Mouse (Mus musculus): ENCODE data around the gene Asic2. TPM values are rescaled to one million over a fixed set of nuclear protein-coding genes. Genes with fewer than 3 reads are reported as not detected.
A peak's percentile ranks its signal among the peaks of the same experiment; 100 is the strongest.
"Not testable (repeated sequence)": the region's sequence is repeated elsewhere in the genome, so short reads cannot be mapped to it uniquely, and the experiment has no call there.

Asic2 gene
- total RNA-seq, 2 experiments from 2014 or later, result not detected

- no peak for DNase-seq
Observed at GRCm38 (mm10) chr11:81454111-81454510, 514.1 kb downstream of the Asic2 start.

GRCm38 (mm10) chr11:81449271-81449705 lies 519.0 kb downstream of the Asic2 start:
- DNase-seq, result peak; percentile 8 to 17

- no peak for DNase-seq
Observed at GRCm38 (mm10) chr11:81446347-81446746, 521.9 kb downstream of the Asic2 start.

- DNase-seq, result no peak
Observed at GRCm38 (mm10) chr11:81426857-81427256, 541.4 kb downstream of the Asic2 start.

- peak in 1 of 2 experiments; percentile 22 for DNase-seq
Observed at GRCm38 (mm10) chr11:81419112-81419511, 549.1 kb downstream of the Asic2 start.

- no peak for DNase-seq
Observed at GRCm38 (mm10) chr11:81418027-81418426, 550.2 kb downstream of the Asic2 start.

GRCm38 (mm10) chr11:81416319-81416718 lies 551.9 kb downstream of the Asic2 start:
- DNase-seq, result no peak

- DNase-seq, result no peak
Observed at GRCm38 (mm10) chr11:81414596-81414995, 553.7 kb downstream of the Asic2 start.

GRCm38 (mm10) chr11:81411251-81411650 lies 557.0 kb downstream of the Asic2 start:
- DNase-seq, result no peak

GRCm38 (mm10) chr11:81405951-81406350 lies 562.3 kb downstream of the Asic2 start:
- DNase-seq, result no peak

GRCm38 (mm10) chr11:81402263-81402662 lies 566.0 kb downstream of the Asic2 start:
- DNase-seq, result peak in 1 of 2 experiments; percentile 2

GRCm38 (mm10) chr11:81392855-81393254 lies 575.4 kb downstream of the Asic2 start:
- DNase-seq, result no peak

- no peak for DNase-seq
Observed at GRCm38 (mm10) chr11:81386185-81386584, 582.1 kb downstream of the Asic2 start.

GRCm38 (mm10) chr11:81385547-81385946 lies 582.7 kb downstream of the Asic2 start:
- DNase-seq, result no peak

- DNase-seq, result peak; percentile 29 to 75
Observed at GRCm38 (mm10) chr11:81374841-81375240, 593.4 kb downstream of the Asic2 start.

GRCm38 (mm10) chr11:81374003-81374710 lies 594.1 kb downstream of the Asic2 start:
- DNase-seq, result no peak

GRCm38 (mm10) chr11:81371545-81371944 lies 596.7 kb downstream of the Asic2 start:
- DNase-seq, result peak; percentile 8 to 12

GRCm38 (mm10) chr11:81370426-81370810 lies 597.8 kb downstream of the Asic2 start:
- DNase-seq, result no peak

GRCm38 (mm10) chr11:81369497-81370425 lies 598.5 kb downstream of the Asic2 start:
- peak; percentile 6 to 31 for DNase-seq

GRCm38 (mm10) chr11:81364442-81364841 lies 603.8 kb downstream of the Asic2 start:
- DNase-seq, result no peak

- no peak for DNase-seq
Observed at GRCm38 (mm10) chr11:81362461-81362860, 605.8 kb downstream of the Asic2 start.

GRCm38 (mm10) chr11:81361040-81361439 lies 607.2 kb downstream of the Asic2 start:
- no peak for DNase-seq

- not testable (repeated sequence) for DNase-seq
Observed at GRCm38 (mm10) chr11:81350498-81350897, 617.8 kb downstream of the Asic2 start.
